Mouse (Mus musculus): ENCODE results near the gene Armc7. TPM values are rescaled to one million over a fixed set of nuclear protein-coding genes. Genes with fewer than 3 reads are reported as not detected.
"Not testable (repeated sequence)": the region's sequence is repeated elsewhere in the genome, so short reads cannot be mapped to it uniquely, and the experiment has no call there.

Armc7 gene
- polyA plus RNA-seq, 1 experiment from 2014 or later, result 7.6 TPM

DNA sequence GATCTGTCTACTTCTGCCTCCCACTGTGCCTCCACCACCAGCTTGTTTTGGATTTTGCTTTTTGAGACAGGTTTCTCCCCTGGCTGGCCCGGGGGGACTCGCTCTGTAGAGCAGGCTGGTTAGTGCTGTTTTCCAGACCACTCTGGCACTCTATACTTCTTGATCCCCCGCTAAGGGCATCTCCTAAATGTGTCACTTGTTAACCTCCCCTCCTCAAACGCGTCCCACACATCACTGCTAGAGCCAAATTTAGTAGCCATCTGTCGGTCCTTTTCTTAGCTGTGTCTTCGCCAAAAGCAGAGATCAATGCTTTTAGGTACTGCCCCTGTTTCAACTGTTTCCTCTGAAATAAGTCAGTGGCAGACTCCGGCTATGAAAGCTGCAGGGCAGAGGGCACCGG, 43.2 kb downstream of the Armc7 start:
- WGBS, result 64% methylated on average over 9 of the region's 9 CpGs
- no peak overlapping the region for H3K4me2 ChIP-seq (ENCODE audit: low read depth, low read length)
- no peak for ATAC-seq (ENCODE audit: low read depth)

GRCm38 (mm10) chr11:115519581-115519980, 44.1 kb downstream of the Armc7 start:
- Histone ChIP-seq H3K4me2 (ENCODE audit: low read depth, low read length) (no peak overlapping the region), H3K27ac (replicated peaks; ENCODE audit: low read depth, low read length) (no peak overlapping the region), H3K9me3 (ENCODE audit: control insufficient read depth, low read length) (no peaks in the 10 kb centered on the region), H3K4me3 (ENCODE audit: low read depth, low read length) (no peak overlapping the region), H3K9ac (ENCODE audit: low read depth, low read length) (no peak overlapping the region), H3K4me1 (ENCODE audit: control insufficient read depth, insufficient read depth, low read length) (no peaks in the 10 kb centered on the region), H3K27me3 (replicated peaks; ENCODE audit: control insufficient read depth, insufficient read depth, low read length) (no peaks in the 10 kb centered on the region), H3K36me3 (ENCODE audit: control insufficient read depth, insufficient read depth, low read length) (peaks cover 23% of the 10 kb centered on the region)
- WGBS, result 79% methylated on average over 3 of the region's 3 CpGs
- DNase-seq (ENCODE audit: low spot score), result no peak
- no peak for ATAC-seq (ENCODE audit: low read depth)

More for the DNA sequence above, 43.2 kb downstream of the Armc7 start:
- DNase-seq (ENCODE audit: low spot score), result no peak
- H3K27ac ChIP-seq (replicated peaks; ENCODE audit: low read depth, low read length), result no peak overlapping the region
- no peak overlapping the region for H3K9ac ChIP-seq (ENCODE audit: low read depth, low read length)
- H3K27me3 ChIP-seq (replicated peaks; ENCODE audit: control insufficient read depth, insufficient read depth, low read length), result no peaks in the 10 kb centered on the region
- H3K4me1 ChIP-seq (ENCODE audit: control insufficient read depth, insufficient read depth, low read length), result no peaks in the 10 kb centered on the region
- H3K9me3 ChIP-seq (ENCODE audit: control insufficient read depth, low read length), result no peaks in the 10 kb centered on the region
- H3K36me3 ChIP-seq (ENCODE audit: control insufficient read depth, insufficient read depth, low read length), result peaks cover 14% of the 10 kb centered on the region
- no peak overlapping the region for H3K4me3 ChIP-seq (ENCODE audit: low read depth, low read length)

GRCm38 (mm10) chr11:115520218-115520617, 44.8 kb downstream of the Armc7 start:
- Histone ChIP-seq H3K4me2 (ENCODE audit: low read depth, low read length) (no peak overlapping the region), H3K4me3 (ENCODE audit: low read depth, low read length) (no peak overlapping the region), H3K4me1 (ENCODE audit: control insufficient read depth, insufficient read depth, low read length) (no peaks in the 10 kb centered on the region), H3K27me3 (replicated peaks; ENCODE audit: control insufficient read depth, insufficient read depth, low read length) (no peaks in the 10 kb centered on the region), H3K36me3 (ENCODE audit: control insufficient read depth, insufficient read depth, low read length) (peaks cover 29% of the 10 kb centered on the region), H3K9ac (ENCODE audit: low read depth, low read length) (no peak overlapping the region), H3K9me3 (ENCODE audit: control insufficient read depth, low read length) (no peaks in the 10 kb centered on the region), H3K27ac (replicated peaks; ENCODE audit: low read depth, low read length) (no peak overlapping the region)
- no peak for DNase-seq (ENCODE audit: low spot score)
- 74% methylated on average over 2 of the region's 2 CpGs for WGBS
- no peak for ATAC-seq (ENCODE audit: low read depth)

GRCm38 (mm10) chr11:115521080-115521479, 45.6 kb downstream of the Armc7 start:
- peaks cover 38% of the 10 kb centered on the region for H3K36me3 ChIP-seq (ENCODE audit: control insufficient read depth, insufficient read depth, low read length)
- H3K27me3 ChIP-seq (replicated peaks; ENCODE audit: control insufficient read depth, insufficient read depth, low read length), result no peaks in the 10 kb centered on the region
- no peak for ATAC-seq (ENCODE audit: low read depth)
- no peaks in the 10 kb centered on the region for H3K4me1 ChIP-seq (ENCODE audit: control insufficient read depth, insufficient read depth, low read length)
- H3K4me2 ChIP-seq (ENCODE audit: low read depth, low read length), result no peak overlapping the region
- H3K9ac ChIP-seq (ENCODE audit: low read depth, low read length), result no peak overlapping the region
- no peak overlapping the region for H3K4me3 ChIP-seq (ENCODE audit: low read depth, low read length)
- H3K27ac ChIP-seq (replicated peaks; ENCODE audit: low read depth, low read length), result no peak overlapping the region
- no peaks in the 10 kb centered on the region for H3K9me3 ChIP-seq (ENCODE audit: control insufficient read depth, low read length)
- 84% methylated on average over 4 of the region's 4 CpGs for WGBS
- no peak for DNase-seq (ENCODE audit: low spot score)

DNA sequence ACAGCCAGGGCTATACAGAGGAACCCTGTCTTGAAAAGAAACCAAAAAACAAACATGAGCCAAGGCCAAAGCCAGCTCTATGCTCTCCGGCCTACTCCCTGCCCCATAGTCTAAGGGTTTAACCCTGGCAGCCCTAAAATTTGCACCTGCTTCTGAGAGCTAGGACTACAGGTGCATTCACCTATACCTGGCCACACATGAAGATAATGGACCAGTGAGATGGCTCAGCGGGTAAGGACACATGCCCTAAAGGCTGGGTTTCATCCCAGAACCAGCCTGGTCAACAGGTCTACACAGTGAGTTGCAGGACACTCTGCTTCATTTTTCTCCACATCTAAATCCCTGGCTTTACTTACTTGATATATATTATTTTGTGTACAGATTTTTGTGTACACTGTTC, 46.8 kb downstream of the Armc7 start:
- DNase-seq (ENCODE audit: low spot score) (no peak), ATAC-seq (ENCODE audit: low read depth) (peak; percentile 23; the same call in 1 of the 2 replicates)
- H3K4me2 ChIP-seq (ENCODE audit: low read depth, low read length), result no peak overlapping the region
- no peak overlapping the region for H3K27ac ChIP-seq (replicated peaks; ENCODE audit: low read depth, low read length)
- no peak overlapping the region for H3K9ac ChIP-seq (ENCODE audit: low read depth, low read length)
- WGBS, result 93% methylated on average over 2 of the region's 2 CpGs
- H3K9me3 ChIP-seq (ENCODE audit: control insufficient read depth, low read length), result no peaks in the 10 kb centered on the region
- no peaks in the 10 kb centered on the region for H3K4me1 ChIP-seq (ENCODE audit: control insufficient read depth, insufficient read depth, low read length)
- H3K4me3 ChIP-seq (ENCODE audit: low read depth, low read length), result no peak overlapping the region
- no peaks in the 10 kb centered on the region for H3K27me3 ChIP-seq (replicated peaks; ENCODE audit: control insufficient read depth, insufficient read depth, low read length)
- H3K36me3 ChIP-seq (ENCODE audit: control insufficient read depth, insufficient read depth, low read length), result peaks cover 50% of the 10 kb centered on the region

DNA sequence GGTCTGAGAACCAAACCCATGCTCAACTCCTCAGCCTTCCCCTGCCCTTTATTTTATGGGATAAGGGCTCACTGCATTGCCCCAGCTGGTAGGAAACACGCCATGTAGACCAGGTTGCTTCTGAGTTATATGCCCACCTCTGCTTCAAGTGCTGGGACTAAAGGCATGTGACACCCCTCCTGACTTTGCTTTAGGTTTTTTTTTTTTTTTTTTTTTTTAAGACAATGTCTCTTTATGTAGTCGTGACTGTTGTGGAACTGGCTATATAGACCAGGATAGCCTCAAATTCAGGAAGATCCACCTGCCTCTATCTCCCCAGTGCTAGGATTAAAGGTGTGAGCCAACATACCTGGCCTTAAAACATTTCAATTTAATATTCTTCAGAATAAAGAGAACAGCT, 47.2 kb downstream of the Armc7 start:
- H3K4me3 ChIP-seq (ENCODE audit: low read depth, low read length), result no peak overlapping the region
- no peaks in the 10 kb centered on the region for H3K27me3 ChIP-seq (replicated peaks; ENCODE audit: control insufficient read depth, insufficient read depth, low read length)
- DNase-seq (ENCODE audit: low spot score) (no peak), ATAC-seq (ENCODE audit: low read depth) (no peak)
- 76% methylated on average over 2 of the region's 2 CpGs for WGBS
- no peaks in the 10 kb centered on the region for H3K9me3 ChIP-seq (ENCODE audit: control insufficient read depth, low read length)
- H3K27ac ChIP-seq (replicated peaks; ENCODE audit: low read depth, low read length), result no peak overlapping the region
- no peak overlapping the region for H3K4me2 ChIP-seq (ENCODE audit: low read depth, low read length)
- no peak overlapping the region for H3K9ac ChIP-seq (ENCODE audit: low read depth, low read length)
- H3K36me3 ChIP-seq (ENCODE audit: control insufficient read depth, insufficient read depth, low read length), result peaks cover 54% of the 10 kb centered on the region
- no peaks in the 10 kb centered on the region for H3K4me1 ChIP-seq (ENCODE audit: control insufficient read depth, insufficient read depth, low read length)

- not testable (repeated sequence) for H3K9me3 ChIP-seq (ENCODE audit: control insufficient read depth, low read length); ATAC-seq (ENCODE audit: low read depth); H3K27me3 ChIP-seq (replicated peaks; ENCODE audit: control insufficient read depth, insufficient read depth, low read length); H3K4me1 ChIP-seq (ENCODE audit: control insufficient read depth, insufficient read depth, low read length); H3K9ac ChIP-seq (ENCODE audit: low read depth, low read length); DNase-seq (ENCODE audit: low spot score); H3K27ac ChIP-seq (replicated peaks; ENCODE audit: low read depth, low read length); H3K4me2 ChIP-seq (ENCODE audit: low read depth, low read length); H3K4me3 ChIP-seq (ENCODE audit: low read depth, low read length)
- 78% methylated on average over 3 of the region's 3 CpGs for WGBS
- H3K36me3 ChIP-seq (ENCODE audit: control insufficient read depth, insufficient read depth, low read length), result peaks cover 82% of the 10 kb centered on the region
Observed at GRCm38 (mm10) chr11:115526446-115526845, 51.0 kb downstream of the Armc7 start.

DNA sequence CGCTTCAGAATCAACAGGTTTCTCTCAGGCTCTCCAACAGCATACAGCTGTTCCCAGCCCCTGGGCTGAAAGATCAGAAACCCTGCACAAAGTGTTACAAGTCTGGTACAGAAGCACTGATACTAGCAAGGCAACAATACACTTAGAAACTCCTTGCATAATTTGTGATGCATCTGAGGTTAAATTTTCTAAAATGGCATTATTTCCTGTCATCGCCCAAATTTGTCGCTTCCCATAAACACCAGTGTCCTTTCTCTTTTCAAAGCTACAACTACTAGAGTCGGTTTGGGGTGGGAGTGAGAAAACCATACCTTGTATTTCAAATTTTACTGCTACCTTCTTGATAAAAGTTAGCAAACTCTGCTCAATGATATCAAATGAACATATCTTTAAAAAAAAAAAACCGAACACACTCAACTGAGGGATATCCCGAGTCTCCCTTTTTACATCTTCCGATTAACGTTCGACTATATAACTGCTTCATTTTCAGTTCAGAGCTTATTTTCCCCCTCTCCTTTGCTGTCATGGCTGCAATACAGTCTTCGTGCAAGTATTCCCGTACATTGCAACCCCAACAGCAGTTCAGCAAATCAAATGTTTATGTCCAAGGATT, 59.4 kb downstream of the Armc7 start:
- no peak for DNase-seq (ENCODE audit: low spot score)

DNA sequence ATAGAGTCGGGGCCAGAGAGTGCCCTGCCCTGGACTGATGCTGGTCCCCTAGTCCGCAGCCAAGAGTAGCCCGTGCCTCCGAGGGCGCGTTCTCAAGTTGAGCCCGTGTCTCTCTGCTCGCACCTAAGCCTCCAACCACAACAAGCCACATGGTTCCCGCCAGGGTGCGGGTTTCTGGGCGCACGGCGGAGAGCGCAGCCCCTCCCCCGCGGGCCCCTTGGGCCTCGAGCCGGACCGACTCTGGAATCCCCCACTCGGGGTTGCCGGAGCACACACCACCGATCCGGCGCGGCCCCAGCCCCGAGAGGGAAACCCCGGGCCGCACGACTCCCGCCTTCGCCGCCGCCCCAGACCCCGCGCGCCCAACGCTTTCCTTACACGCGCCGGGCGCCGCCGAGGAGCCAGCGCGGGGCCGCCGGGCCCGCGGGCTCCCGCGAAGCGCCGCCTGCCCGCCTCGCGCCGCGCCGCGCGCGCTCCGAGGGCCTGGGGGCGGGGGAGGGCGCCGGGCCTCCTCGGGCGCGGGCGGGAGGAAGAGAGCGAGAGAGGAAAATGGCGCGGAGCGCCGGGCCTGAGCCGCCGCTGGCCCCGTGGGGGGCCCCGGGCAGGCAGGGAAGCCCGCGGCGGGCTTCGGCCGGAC, 60.1 kb downstream of the Armc7 start:
- Histone ChIP-seq H3K9ac (ENCODE audit: low read depth, low read length) (peak overlapping the region; percentile 96), H3K27me3 (replicated peaks; ENCODE audit: control insufficient read depth, insufficient read depth, low read length) (no peaks in the 10 kb centered on the region), H3K4me1 (ENCODE audit: control insufficient read depth, insufficient read depth, low read length) (peaks cover 16% of the 10 kb centered on the region; the same call in 1 of the 2 replicates), H3K4me3 (ENCODE audit: low read depth, low read length) (peak overlapping the region; percentile 93), H3K27ac (replicated peaks; ENCODE audit: low read depth, low read length) (peak overlapping the region; percentile 100), H3K36me3 (ENCODE audit: control insufficient read depth, insufficient read depth, low read length) (peaks cover 38% of the 10 kb centered on the region), H3K4me2 (ENCODE audit: low read depth, low read length) (peak overlapping the region; percentile 88), H3K9me3 (ENCODE audit: control insufficient read depth, low read length) (no peaks in the 10 kb centered on the region)
- peak; percentile 80 for DNase-seq (ENCODE audit: low spot score)
- ATAC-seq (ENCODE audit: low read depth), result peak; percentile 78
- under 1% methylated on average over 24 of the region's 84 CpGs for WGBS

More for the DNA sequence above, 59.4 kb downstream of the Armc7 start:
- Histone ChIP-seq H3K4me1 (ENCODE audit: control insufficient read depth, insufficient read depth, low read length) (peaks cover 16% of the 10 kb centered on the region; the same call in 1 of the 2 replicates), H3K4me2 (ENCODE audit: low read depth, low read length) (peak overlapping the region; percentile 88), H3K27me3 (replicated peaks; ENCODE audit: control insufficient read depth, insufficient read depth, low read length) (no peaks in the 10 kb centered on the region), H3K9ac (ENCODE audit: low read depth, low read length) (peak overlapping the region; percentile 96), H3K36me3 (ENCODE audit: control insufficient read depth, insufficient read depth, low read length) (peaks cover 45% of the 10 kb centered on the region), H3K4me3 (ENCODE audit: low read depth, low read length) (peak overlapping the region; percentile 93), H3K9me3 (ENCODE audit: control insufficient read depth, low read length) (no peaks in the 10 kb centered on the region), H3K27ac (replicated peaks; ENCODE audit: low read depth, low read length) (peak overlapping the region; percentile 100)
- no peak for ATAC-seq (ENCODE audit: low read depth)
- 5% methylated on average over 11 of the region's 11 CpGs for WGBS
